Mouse (Mus musculus) forebrain, embryonic 16.5 days (tissue): ENCODE measurements around the gene Piezo1. TPM values are rescaled to one million over a fixed set of nuclear protein-coding genes. Genes with fewer than 3 reads are reported as not detected.

Source experiments
- ATAC-seq: fragments of 200-750 bp; cut with Nextera tagmentation; 2 replicates; pipeline ENCODE4 v1.8.0; 2017; ENCODE audit warnings: mild to moderate bottlenecking, moderate library complexity
- H3K27ac ChIP-seq: fragments of 300-500 bp; sonication (generic); 2 replicates; pipeline ENCODE4 v1.5.1; 2014; ENCODE audit warnings: low read length, control low read depth
- H3K27me3 ChIP-seq: fragments of 300-500 bp; sonication (generic); replicated peaks from 2 replicates; pipeline ENCODE4 v1.6.1; 2014; ENCODE audit warnings: low read length; ENCODE audit not compliant: control insufficient read depth, insufficient read depth
- H3K36me3 ChIP-seq: fragments of 300-500 bp; sonication (generic); 2 replicates; pipeline ENCODE4 v1.6.1; 2014; ENCODE audit not compliant: control insufficient read depth, insufficient read depth
- H3K4me1 ChIP-seq: fragments of 300-500 bp; sonication (generic); replicated peaks from 2 replicates; pipeline ENCODE4 v1.6.1; 2014; ENCODE audit warnings: low read length; ENCODE audit not compliant: control insufficient read depth, insufficient read depth
- H3K4me2 ChIP-seq: fragments of 300-500 bp; sonication (generic); 2 replicates; pipeline ENCODE4 v1.6.1; 2014; ENCODE audit warnings: mild to moderate bottlenecking, low read length, control low read depth
- H3K4me3 ChIP-seq: fragments of 300-500 bp; sonication (generic); replicated peaks from 2 replicates; pipeline ENCODE4 v1.5.1; 2014; ENCODE audit warnings: mild to moderate bottlenecking, low read length, control low read depth
- H3K9ac ChIP-seq: fragments of 300-500 bp; sonication (generic); replicated peaks from 2 replicates; pipeline ENCODE4 v1.6.1; 2014; ENCODE audit warnings: low read depth, low read length, control low read depth
- H3K9me3 ChIP-seq: fragments of 300-500 bp; sonication (generic); 2 replicates; pipeline ENCODE4 v1.6.1; 2016; ENCODE audit warnings: low read length; ENCODE audit not compliant: control insufficient read depth
- WGBS: fragments of 180-500 bp; shearing (Covaris S2); extraction: QIAGEN DNeasy Blood & Tissue Kit; methylation state at CpG from one replicate; pipeline ENCODE4 v1.1.7; 2014; 5-methylcytosine and 5-hydroxymethylcytosine counted together
- polyA plus RNA-seq: library from polyadenylated mRNA; unstranded; fragments of >200 nt; fragmentation: Nextera tagmentation; extraction: Ambion mirVana; gene quantifications from 2 replicates; pipeline ENCODE4 v1.2.1, GENCODE M21; 2015

Piezo1 gene
- polyA plus RNA-seq, 1 experiment from 2014 or later, result 1.9 TPM

DNA sequence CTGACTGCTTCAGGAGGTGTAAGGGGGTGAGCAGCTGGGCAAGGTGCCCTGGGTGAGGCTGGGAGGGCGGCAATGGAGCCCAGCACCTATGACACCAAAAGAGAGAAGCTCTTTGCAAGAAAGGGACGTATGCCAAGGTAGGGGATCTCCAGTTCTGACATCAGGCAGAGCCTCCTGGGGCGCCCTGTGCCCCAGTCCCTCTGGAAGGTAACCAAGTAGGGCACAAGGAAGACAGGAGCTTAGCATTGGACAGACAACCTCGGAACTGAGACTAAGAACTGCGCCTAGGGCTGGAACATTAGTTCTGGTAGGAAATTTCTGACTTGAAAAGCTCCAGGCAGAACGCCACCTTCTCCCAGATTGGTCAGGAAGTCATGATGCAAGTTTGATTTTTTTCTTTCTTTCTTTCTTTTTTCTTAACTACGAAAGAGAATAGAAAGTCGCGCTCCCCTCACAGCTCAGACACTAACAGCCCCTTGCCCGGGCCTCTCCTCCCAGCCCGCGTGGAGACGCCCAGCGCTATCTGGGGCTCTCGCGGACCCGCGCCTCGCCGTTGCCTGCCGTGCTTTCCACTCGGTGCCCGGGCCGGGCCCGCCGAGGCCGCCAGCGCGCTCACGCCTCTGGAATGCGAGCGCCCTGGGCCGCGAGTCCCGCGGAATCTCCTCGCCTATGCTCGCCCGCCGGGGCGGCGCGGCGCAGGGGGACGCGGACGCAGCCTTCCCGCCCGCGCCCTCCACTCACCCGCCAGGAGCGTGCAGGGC is 715 bp downstream of the Piezo1 start:
- Histone ChIP-seq H3K27me3 (peaks cover 22% of the 10 kb centered on the region), H3K9me3 (no peaks in the 10 kb centered on the region), H3K4me2 (peak overlapping the region; percentile 67), H3K4me3 (peak overlapping the region; percentile 52), H3K36me3 (no peaks in the 10 kb centered on the region), H3K9ac (peak overlapping the region; percentile 61), H3K27ac (no peak overlapping the region), H3K4me1 (peaks cover 25% of the 10 kb centered on the region)
- ATAC-seq, result peak; percentile 51
- WGBS, result 4% methylated on average over 52 of the region's 52 CpGs

DNA sequence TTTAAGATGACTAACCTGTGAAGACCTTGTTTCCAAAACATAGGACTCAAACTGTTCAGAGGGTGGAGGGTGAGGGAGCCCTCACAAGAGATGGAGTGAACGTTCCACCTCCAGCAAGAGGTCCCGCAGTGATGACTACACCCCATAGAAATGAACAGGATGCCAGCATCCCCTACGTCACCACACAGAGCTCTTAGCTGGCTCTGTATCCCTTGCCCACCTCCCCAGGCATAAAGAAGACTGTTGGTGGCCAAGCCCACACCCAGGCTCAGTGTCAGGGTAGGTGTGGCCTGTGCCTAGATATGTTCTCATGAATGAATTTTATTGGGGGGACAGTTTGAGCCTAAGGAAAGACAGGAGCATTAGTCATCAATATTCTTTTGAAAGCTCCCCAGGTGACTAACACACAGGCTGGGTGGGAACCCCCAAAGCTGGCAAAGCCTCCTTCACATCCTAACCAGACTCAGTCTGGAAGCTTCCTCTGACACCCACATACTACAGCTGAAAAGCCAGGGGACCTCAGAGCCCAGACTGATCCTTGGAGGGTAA is 2.2 kb downstream of the Piezo1 start:
- Histone ChIP-seq H3K9ac (no peak overlapping the region), H3K36me3 (no peaks in the 10 kb centered on the region), H3K4me3 (no peak overlapping the region), H3K27me3 (peaks cover 22% of the 10 kb centered on the region), H3K9me3 (no peaks in the 10 kb centered on the region), H3K27ac (no peak overlapping the region), H3K4me2 (no peak overlapping the region), H3K4me1 (peaks cover 20% of the 10 kb centered on the region)
- 83% methylated on average over 3 of the region's 3 CpGs for WGBS
- ATAC-seq, result no peak

DNA sequence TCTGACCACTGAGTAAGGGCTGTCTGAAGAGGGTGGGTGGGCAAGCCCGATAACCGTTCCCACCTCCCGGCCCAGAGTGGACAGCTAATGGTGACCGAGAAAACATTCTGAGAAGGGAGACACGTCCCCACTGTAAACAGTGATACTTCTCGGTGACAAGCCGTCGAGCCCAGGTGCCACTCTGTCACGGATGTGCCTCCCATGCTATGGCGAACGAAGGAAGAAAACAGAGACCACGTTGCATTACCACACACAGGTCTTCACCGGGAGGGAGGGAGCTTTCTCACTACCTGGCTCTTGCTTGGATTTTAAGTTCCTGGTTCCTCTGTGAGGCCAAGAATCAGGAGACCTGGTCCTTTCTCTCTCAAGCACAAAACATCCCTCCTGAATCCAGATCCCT is 2.8 kb downstream of the Piezo1 start:
- Histone ChIP-seq H3K27ac (no peak overlapping the region), H3K36me3 (no peaks in the 10 kb centered on the region), H3K27me3 (peaks cover 22% of the 10 kb centered on the region), H3K4me2 (no peak overlapping the region), H3K9me3 (no peaks in the 10 kb centered on the region), H3K4me1 (peaks cover 20% of the 10 kb centered on the region), H3K9ac (no peak overlapping the region), H3K4me3 (no peak overlapping the region)
- whole genome bisulfite sequencing, result 76% methylated on average over 13 of the region's 13 CpGs
- no peak for ATAC-seq

DNA sequence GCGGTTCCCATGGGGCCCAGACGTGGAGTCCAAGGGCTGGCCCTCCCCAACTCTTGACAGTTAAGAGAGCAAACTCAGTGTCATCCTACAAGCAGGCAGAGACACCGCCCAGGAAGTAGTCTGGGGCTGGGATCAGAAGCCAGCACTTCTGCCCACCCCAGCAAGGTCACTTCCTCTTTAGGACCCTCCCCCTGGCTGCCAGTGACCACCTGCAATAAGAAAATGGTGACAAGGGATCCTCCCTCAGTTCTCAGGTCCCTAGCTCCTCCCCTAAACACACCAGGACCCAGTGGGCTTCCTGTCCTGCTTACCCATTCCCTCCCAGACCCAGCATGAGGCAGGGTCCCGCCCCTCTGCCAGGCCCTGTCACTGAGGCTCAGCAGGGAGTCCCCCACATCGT is 3.3 kb downstream of the Piezo1 start:
- Histone ChIP-seq H3K9ac (no peak overlapping the region), H3K27ac (no peak overlapping the region), H3K4me2 (no peak overlapping the region), H3K4me3 (no peak overlapping the region), H3K9me3 (no peaks in the 10 kb centered on the region), H3K36me3 (no peaks in the 10 kb centered on the region), H3K27me3 (peaks cover 22% of the 10 kb centered on the region), H3K4me1 (peaks cover 20% of the 10 kb centered on the region)
- 35% methylated on average over 5 of the region's 5 CpGs for WGBS
- no peak for ATAC-seq

DNA sequence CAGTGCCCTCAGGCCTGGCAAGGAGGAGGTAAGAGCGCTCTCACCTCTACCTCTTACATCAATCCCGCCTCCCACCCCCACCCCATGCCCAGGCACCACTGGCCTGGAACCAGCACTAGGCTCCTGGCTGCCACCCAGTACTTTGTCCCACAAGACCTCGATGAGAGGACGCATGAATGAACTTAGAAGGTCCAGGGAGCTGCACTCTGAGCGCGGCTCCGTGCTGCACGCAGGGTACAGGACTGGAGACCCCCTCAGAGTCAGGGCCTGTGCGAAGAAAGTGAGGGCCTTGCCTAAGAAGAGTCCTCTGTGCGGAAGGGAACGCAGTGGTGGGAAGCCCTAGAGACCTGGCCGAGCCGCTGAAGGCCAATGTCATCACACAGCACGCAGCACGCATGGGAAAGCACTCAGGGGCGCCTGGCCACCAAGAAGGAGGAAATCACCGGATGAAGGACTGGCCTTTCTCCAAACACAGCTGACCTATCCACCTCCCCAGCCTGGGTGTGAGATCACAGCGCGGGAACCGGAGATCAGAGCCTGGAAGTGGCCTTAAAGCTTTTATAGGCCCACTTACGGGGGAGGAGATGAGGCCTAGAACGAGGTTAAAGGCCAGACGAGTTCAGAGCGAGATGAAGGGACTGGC is 4.2 kb downstream of the Piezo1 start:
- Histone ChIP-seq H3K4me3 (no peak overlapping the region), H3K9me3 (no peaks in the 10 kb centered on the region), H3K4me1 (peaks cover 20% of the 10 kb centered on the region), H3K9ac (no peak overlapping the region), H3K27me3 (peaks cover 19% of the 10 kb centered on the region), H3K4me2 (no peak overlapping the region), H3K27ac (no peak overlapping the region), H3K36me3 (no peaks in the 10 kb centered on the region)
- ATAC-seq, result no peak
- 78% methylated on average over 24 of the region's 24 CpGs for WGBS

DNA sequence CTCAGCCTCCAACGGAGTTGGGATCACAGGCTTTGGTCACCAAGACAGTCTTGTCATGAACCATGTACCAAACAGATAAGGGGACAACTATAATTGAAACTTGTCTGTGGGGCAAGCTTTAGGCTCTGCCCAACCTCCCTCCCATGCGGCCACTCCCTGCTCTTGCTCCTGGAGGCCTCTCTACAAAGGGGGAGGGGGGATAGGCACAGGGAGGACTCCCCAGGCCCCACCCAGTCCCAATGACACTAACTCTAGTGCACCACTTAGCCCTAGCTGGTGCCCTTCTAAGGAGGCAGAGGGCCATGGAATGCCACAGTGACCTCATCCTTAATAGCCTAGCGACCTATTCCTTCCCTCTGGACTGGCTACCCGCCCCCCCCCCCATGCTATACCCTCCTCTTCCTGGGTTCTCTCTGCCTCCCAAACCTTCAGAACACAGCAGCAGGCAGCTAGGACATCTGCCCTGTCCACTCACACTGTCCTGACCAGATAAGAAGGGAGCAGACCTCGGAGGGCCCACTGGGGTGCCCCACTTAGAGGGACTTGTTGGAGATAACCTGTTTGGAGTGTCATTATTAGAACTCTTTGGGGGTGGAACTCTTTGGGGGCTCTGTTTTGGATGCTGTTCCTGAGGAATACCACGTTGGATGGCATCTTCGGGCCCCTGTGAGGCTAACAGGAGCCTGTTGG is 4.9 kb downstream of the Piezo1 start:
- H3K27me3 ChIP-seq, result peaks cover 12% of the 10 kb centered on the region
- H3K27ac ChIP-seq, result no peak overlapping the region
- peaks cover 16% of the 10 kb centered on the region for H3K4me1 ChIP-seq
- no peak overlapping the region for H3K4me2 ChIP-seq
- H3K4me3 ChIP-seq, result no peak overlapping the region
- 94% methylated on average over 5 of the region's 7 CpGs for WGBS
- no peaks in the 10 kb centered on the region for H3K36me3 ChIP-seq
- H3K9me3 ChIP-seq, result no peaks in the 10 kb centered on the region
- H3K9ac ChIP-seq, result no peak overlapping the region
- no peak for ATAC-seq

DNA sequence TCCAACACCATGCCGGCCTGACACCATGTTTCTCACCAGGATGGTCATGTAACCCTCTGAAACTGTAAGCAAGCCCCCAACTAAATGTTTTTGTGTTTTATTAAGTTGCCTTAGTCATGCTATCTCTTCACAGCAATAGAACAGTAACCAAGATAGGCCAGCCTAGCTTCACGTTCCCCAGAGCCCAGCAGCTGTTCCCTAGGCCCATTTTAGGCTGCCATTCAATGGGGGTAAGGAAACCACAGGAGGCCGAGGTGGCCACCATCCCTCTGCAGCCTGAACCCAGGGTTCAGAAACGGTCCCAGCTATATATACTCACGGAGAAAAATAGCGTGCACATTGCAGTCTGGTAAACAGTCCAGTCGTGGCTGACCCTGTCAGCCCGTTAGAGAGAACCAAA is 7.0 kb downstream of the Piezo1 start:
- Histone ChIP-seq H3K4me2 (no peak overlapping the region), H3K27me3 (no peaks in the 10 kb centered on the region), H3K9ac (no peak overlapping the region), H3K4me3 (no peak overlapping the region), H3K27ac (no peak overlapping the region), H3K9me3 (no peaks in the 10 kb centered on the region), H3K36me3 (no peaks in the 10 kb centered on the region), H3K4me1 (no peaks in the 10 kb centered on the region)
- no peak for ATAC-seq
- 84% methylated on average over 8 of the region's 8 CpGs for WGBS

DNA sequence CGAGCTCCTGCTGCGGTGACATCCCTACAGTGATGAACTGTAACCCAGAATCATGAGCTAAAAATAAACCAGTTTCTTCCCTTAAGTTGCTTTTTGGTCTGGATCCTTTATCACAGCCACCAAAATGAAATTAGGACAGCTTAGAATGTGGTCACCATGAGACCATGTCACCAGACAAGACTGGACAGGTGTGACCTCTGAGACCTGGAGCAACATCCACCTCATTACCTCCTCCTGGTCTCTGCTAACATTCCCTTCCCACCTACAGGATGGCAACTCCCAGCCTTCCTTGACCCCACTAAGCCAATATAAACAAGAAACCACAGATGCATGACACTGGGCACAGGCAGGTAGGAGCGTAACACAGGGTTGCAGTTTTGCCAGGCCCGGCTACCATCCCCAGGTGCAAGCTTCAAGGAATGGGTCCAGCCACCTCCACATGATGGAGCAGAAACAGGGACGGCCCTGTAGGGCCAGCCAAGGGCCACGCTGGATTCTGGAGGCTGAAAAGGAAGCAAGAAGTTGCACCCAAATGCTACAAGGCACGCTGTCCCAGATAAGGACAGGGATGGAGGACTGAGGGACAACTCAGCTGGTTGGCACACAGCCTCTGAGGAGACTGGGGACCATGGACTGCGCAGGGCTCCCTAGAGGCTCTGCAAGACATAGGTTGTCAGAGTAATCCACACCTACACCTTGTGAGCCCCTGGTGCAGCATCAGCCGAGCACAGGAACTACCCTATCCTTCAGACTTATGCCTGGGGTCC is 12.6 kb downstream of the Piezo1 start:
- ATAC-seq, result no peak
- H3K36me3 ChIP-seq, result no peaks in the 10 kb centered on the region
- no peak overlapping the region for H3K4me2 ChIP-seq
- H3K9me3 ChIP-seq, result no peaks in the 10 kb centered on the region
- no peak overlapping the region for H3K27ac ChIP-seq
- no peaks in the 10 kb centered on the region for H3K4me1 ChIP-seq
- 87% methylated on average over 9 of the region's 9 CpGs for WGBS
- no peak overlapping the region for H3K9ac ChIP-seq
- no peaks in the 10 kb centered on the region for H3K27me3 ChIP-seq
- H3K4me3 ChIP-seq, result no peak overlapping the region

DNA sequence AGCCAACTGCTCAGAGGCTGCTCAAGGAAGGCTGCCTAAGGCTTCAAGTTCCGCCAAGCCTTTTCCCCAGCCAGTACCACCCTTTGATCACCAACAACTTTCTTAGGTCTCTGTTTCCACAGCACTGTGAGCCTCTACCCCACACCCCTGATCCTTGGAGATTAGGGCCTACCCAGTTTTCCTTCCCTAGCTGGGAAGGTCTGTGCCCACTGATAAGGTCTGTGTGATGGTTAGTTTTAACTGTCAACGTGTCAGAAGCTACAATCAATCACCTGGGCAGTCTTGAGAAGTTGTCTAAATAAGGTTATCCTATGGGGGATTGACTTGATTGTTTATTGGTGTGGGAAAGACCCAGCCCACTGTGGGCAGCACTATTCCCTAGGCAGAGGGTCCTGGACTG is 13.3 kb downstream of the Piezo1 start:
- no peak overlapping the region for H3K27ac ChIP-seq

More for the DNA sequence above, 13.3 kb downstream of the Piezo1 start:
- H3K4me1 ChIP-seq, result no peaks in the 10 kb centered on the region
- no peaks in the 10 kb centered on the region for H3K9me3 ChIP-seq
- H3K36me3 ChIP-seq, result no peaks in the 10 kb centered on the region
- ATAC-seq, result no peak
- no peaks in the 10 kb centered on the region for H3K27me3 ChIP-seq
- H3K9ac ChIP-seq, result no peak overlapping the region
- H3K4me2 ChIP-seq, result no peak overlapping the region
- 92% methylated on average over 2 of the region's 2 CpGs for WGBS
- no peak overlapping the region for H3K4me3 ChIP-seq
